Mouse (Mus musculus): ENCODE results near the gene Bean1. TPM values are rescaled to one million over a fixed set of nuclear protein-coding genes. Genes with fewer than 3 reads are reported as not detected.

Gene Bean1
- polyA plus RNA-seq, 1 experiment from 2014 or later: 1.4 TPM

GRCm38 (mm10) chr8:104175848-104176527 is 5.7 kb downstream of the Bean1 start:
- Histone ChIP-seq H3K4me1 (peaks cover 3% of the 10 kb centered on the region; the same call in 1 of the 2 replicates), H3K36me3 (no peaks in the 10 kb centered on the region), H3K4me2 (no peak overlapping the region), H3K27ac (no peak overlapping the region), H3K4me3 (no peak overlapping the region), H3K9ac (no peak overlapping the region), H3K27me3 (peaks cover 32% of the 10 kb centered on the region), H3K9me3 (no peaks in the 10 kb centered on the region)
- 69% methylated on average over 8 of the region's 8 CpGs for WGBS
- 0 out of 2 replicates have a peak, but pooled peaks have one; percentile 53 for ATAC-seq (ENCODE audit: insufficient number of reproducible peaks, insufficient read depth, low FRiP score, low TSS enrichment, low read depth)

GRCm38 (mm10) chr8:104177054-104177453 is 6.8 kb downstream of the Bean1 start:
- no peaks in the 10 kb centered on the region for H3K9me3 ChIP-seq
- no peaks in the 10 kb centered on the region for H3K36me3 ChIP-seq
- H3K27me3 ChIP-seq: peaks cover 21% of the 10 kb centered on the region
- H3K27ac ChIP-seq: no peak overlapping the region
- 64% methylated on average over 4 of the region's 4 CpGs for WGBS
- no peak overlapping the region for H3K4me2 ChIP-seq
- no peaks in the 10 kb centered on the region for H3K4me1 ChIP-seq
- no peak overlapping the region for H3K4me3 ChIP-seq
- no peak overlapping the region for H3K9ac ChIP-seq
- ATAC-seq (ENCODE audit: insufficient number of reproducible peaks, insufficient read depth, low FRiP score, low TSS enrichment, low read depth): no peak

DNA sequence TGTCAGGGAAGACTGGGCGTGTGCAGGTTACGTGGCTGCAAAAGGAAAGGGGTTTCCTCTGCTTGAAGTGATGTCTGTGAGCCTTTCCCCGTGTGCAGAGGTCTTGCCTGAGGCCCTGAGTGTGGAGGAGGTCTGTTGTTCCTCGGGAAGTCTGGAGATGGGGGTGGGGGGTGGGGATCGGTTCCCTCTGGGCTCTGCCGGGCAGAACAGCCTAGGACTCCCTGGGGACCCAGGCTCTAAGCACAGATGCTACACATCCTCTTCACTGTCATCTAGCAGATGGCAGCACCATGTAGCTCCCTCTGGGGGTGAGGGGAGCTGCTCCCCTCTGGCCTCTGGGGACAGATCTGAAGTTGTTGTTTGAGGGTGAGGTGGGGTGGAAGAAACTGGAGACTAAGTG is 14.7 kb downstream of the Bean1 start:
- H3K9ac ChIP-seq: no peak overlapping the region
- no peaks in the 10 kb centered on the region for H3K27me3 ChIP-seq
- 0 out of 2 replicates have a peak, but pooled peaks cover 3% of the 10 kb centered on the region for H3K4me1 ChIP-seq
- no peak overlapping the region for H3K4me3 ChIP-seq
- H3K36me3 ChIP-seq: no peaks in the 10 kb centered on the region
- no peak overlapping the region for H3K27ac ChIP-seq
- no peaks in the 10 kb centered on the region for H3K9me3 ChIP-seq
- no peak overlapping the region for H3K4me2 ChIP-seq
- WGBS: 14% methylated on average over 6 of the region's 6 CpGs
- no peak for ATAC-seq (ENCODE audit: insufficient number of reproducible peaks, insufficient read depth, low FRiP score, low TSS enrichment, low read depth)

- ATAC-seq (ENCODE audit: insufficient number of reproducible peaks, insufficient read depth, low FRiP score, low TSS enrichment, low read depth): no peak
- no peak overlapping the region for H3K27ac ChIP-seq
- H3K4me2 ChIP-seq: no peak overlapping the region
- H3K9me3 ChIP-seq: no peaks in the 10 kb centered on the region
- H3K4me3 ChIP-seq: no peak overlapping the region
- 89% methylated on average over 4 of the region's 4 CpGs for WGBS
- no peak overlapping the region for H3K9ac ChIP-seq
- H3K36me3 ChIP-seq: no peaks in the 10 kb centered on the region
- no peaks in the 10 kb centered on the region for H3K27me3 ChIP-seq
- 0 out of 2 replicates have a peak, but pooled peaks cover 7% of the 10 kb centered on the region for H3K4me1 ChIP-seq
Measured at GRCm38 (mm10) chr8:104186827-104187226, 16.6 kb downstream of the Bean1 start.

DNA sequence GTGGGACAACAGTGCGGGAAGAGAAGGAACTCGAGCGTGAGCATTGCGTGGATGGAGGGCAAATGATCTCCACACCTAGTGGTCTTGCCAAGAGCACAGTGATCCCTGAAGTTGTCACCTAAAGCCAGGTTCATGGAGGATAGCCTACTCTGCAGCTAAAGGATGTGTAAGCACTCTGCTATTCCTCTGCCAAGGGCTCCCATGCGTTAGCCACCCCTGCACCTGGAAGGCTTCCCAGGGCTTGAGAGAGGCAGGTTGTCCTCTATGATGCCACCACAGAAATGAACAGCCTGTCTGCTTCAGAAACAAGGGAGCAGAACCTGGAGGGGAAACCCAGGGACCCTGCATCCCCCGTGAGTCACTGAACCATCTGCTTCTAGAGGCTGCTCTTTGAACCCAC is 17.4 kb downstream of the Bean1 start:
- Histone ChIP-seq H3K9ac (no peak overlapping the region), H3K4me3 (no peak overlapping the region), H3K9me3 (no peaks in the 10 kb centered on the region), H3K4me1 (0 out of 2 replicates have a peak, but pooled peaks cover 7% of the 10 kb centered on the region), H3K27me3 (no peaks in the 10 kb centered on the region), H3K27ac (no peak overlapping the region), H3K4me2 (no peak overlapping the region), H3K36me3 (no peaks in the 10 kb centered on the region)
- WGBS: 87% methylated on average over 6 of the region's 6 CpGs
- ATAC-seq (ENCODE audit: insufficient number of reproducible peaks, insufficient read depth, low FRiP score, low TSS enrichment, low read depth): no peak

GRCm38 (mm10) chr8:104188459-104188858 is 18.2 kb downstream of the Bean1 start:
- 0 out of 2 replicates have a peak, but pooled peaks cover 7% of the 10 kb centered on the region for H3K4me1 ChIP-seq
- H3K27ac ChIP-seq: no peak overlapping the region
- WGBS: 65% methylated on average over 5 of the region's 5 CpGs
- no peaks in the 10 kb centered on the region for H3K27me3 ChIP-seq
- H3K36me3 ChIP-seq: no peaks in the 10 kb centered on the region
- no peak overlapping the region for H3K9ac ChIP-seq
- H3K9me3 ChIP-seq: no peaks in the 10 kb centered on the region
- no peak for ATAC-seq (ENCODE audit: insufficient number of reproducible peaks, insufficient read depth, low FRiP score, low TSS enrichment, low read depth)
- no peak overlapping the region for H3K4me3 ChIP-seq
- no peak overlapping the region for H3K4me2 ChIP-seq

- WGBS: 73% methylated on average over 6 of the region's 6 CpGs
- Histone ChIP-seq H3K4me2 (no peak overlapping the region), H3K4me1 (0 out of 2 replicates have a peak, but pooled peaks cover 4% of the 10 kb centered on the region), H3K9ac (no peak overlapping the region), H3K4me3 (no peak overlapping the region), H3K27me3 (no peaks in the 10 kb centered on the region), H3K9me3 (no peaks in the 10 kb centered on the region), H3K36me3 (no peaks in the 10 kb centered on the region), H3K27ac (no peak overlapping the region)
- no peak for ATAC-seq (ENCODE audit: insufficient number of reproducible peaks, insufficient read depth, low FRiP score, low TSS enrichment, low read depth)
Measured at GRCm38 (mm10) chr8:104190777-104191468, 20.7 kb downstream of the Bean1 start.

DNA sequence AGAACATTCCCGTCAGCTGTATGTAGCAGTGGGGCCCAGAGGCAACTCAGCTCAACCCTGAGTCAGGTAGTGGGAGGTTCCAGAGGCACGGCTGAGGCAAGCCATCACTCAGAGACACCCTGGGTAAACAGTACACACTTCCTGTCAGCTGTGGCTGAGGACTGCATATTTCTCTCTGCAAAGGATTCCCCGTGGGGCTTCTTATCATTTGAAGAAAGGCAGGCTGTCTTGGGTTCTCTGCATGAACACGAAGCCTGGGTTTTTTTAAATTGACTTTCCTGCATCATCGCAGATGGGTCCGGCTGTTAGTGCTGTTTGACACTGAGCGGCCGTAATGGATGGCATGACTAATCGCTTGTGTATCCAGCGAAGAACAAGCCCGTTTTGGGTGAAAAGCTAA is 21.3 kb downstream of the Bean1 start:
- WGBS: 26% methylated on average over 11 of the region's 11 CpGs
- no peak for ATAC-seq (ENCODE audit: insufficient number of reproducible peaks, insufficient read depth, low FRiP score, low TSS enrichment, low read depth)
- H3K4me3 ChIP-seq: no peak overlapping the region
- no peak overlapping the region for H3K4me2 ChIP-seq
- no peak overlapping the region for H3K27ac ChIP-seq
- H3K4me1 ChIP-seq: 0 out of 2 replicates have a peak, but pooled peaks cover 4% of the 10 kb centered on the region
- H3K9ac ChIP-seq: no peak overlapping the region
- no peaks in the 10 kb centered on the region for H3K9me3 ChIP-seq
- H3K36me3 ChIP-seq: no peaks in the 10 kb centered on the region
- no peaks in the 10 kb centered on the region for H3K27me3 ChIP-seq

GRCm38 (mm10) chr8:104199802-104200201 is 29.6 kb downstream of the Bean1 start:
- no peak for ATAC-seq (ENCODE audit: insufficient number of reproducible peaks, insufficient read depth, low FRiP score, low TSS enrichment, low read depth)
- no peak overlapping the region for H3K4me3 ChIP-seq

DNA sequence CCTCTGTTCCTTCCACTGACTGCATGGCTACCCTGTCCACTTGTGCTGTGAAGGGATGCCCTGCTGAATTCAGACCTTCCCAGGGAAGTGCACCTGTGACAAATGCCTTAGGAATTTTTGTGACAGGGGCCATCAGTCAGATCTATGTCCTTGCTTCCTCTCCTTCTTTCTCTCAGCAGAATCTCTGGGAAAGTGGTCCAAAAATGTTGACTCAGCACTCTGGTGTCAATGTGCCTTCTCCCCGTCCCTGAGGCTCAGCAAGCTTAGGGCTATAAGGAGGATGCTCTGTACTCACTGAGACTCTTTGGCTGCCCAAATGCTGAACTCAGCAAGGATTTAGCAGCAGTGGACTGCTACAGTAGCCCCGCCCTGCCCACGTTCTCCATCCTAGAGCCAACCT is 31.4 kb downstream of the Bean1 start:
- no peaks in the 10 kb centered on the region for H3K36me3 ChIP-seq
- H3K4me3 ChIP-seq: no peak overlapping the region
- no peak overlapping the region for H3K4me2 ChIP-seq
- no peak overlapping the region for H3K9ac ChIP-seq
- H3K27ac ChIP-seq: no peak overlapping the region
- ATAC-seq (ENCODE audit: insufficient number of reproducible peaks, insufficient read depth, low FRiP score, low TSS enrichment, low read depth): no peak
- H3K4me1 ChIP-seq: no peaks in the 10 kb centered on the region
- no peaks in the 10 kb centered on the region for H3K27me3 ChIP-seq
- no peaks in the 10 kb centered on the region for H3K9me3 ChIP-seq
- 76% methylated on average over 3 of the region's 3 CpGs for WGBS

More at GRCm38 (mm10) chr8:104199802-104200201, 29.6 kb downstream of the Bean1 start:
- WGBS: 78% methylated on average over 5 of the region's 5 CpGs
- no peaks in the 10 kb centered on the region for H3K27me3 ChIP-seq
- H3K27ac ChIP-seq: no peak overlapping the region
- no peak overlapping the region for H3K9ac ChIP-seq
- no peaks in the 10 kb centered on the region for H3K4me1 ChIP-seq
- no peak overlapping the region for H3K4me2 ChIP-seq
- H3K36me3 ChIP-seq: no peaks in the 10 kb centered on the region
- no peaks in the 10 kb centered on the region for H3K9me3 ChIP-seq

DNA sequence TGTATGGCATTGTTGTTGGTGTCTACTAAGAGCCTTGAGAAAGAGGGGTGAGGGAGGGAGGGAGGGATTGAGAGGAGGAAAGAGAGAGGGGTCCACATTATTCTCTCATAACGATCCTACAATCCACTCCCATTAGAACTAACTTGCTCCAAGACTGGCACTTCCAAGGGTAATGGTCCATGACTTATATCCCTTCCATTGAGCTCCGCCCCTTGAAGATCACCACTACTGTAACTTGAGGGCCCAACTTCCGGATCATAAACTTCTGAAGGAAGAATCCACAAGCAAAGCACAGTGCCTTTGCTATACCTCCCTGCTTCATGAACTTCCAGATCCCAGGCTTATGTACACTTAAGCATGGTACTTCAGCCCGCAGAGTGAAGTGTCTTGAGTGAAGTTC is 32.1 kb downstream of the Bean1 start:
- no peak overlapping the region for H3K27ac ChIP-seq
- H3K9me3 ChIP-seq: no peaks in the 10 kb centered on the region
- no peaks in the 10 kb centered on the region for H3K27me3 ChIP-seq
- no peak overlapping the region for H3K4me3 ChIP-seq
- no peaks in the 10 kb centered on the region for H3K36me3 ChIP-seq
- H3K4me1 ChIP-seq: no peaks in the 10 kb centered on the region
- H3K9ac ChIP-seq: no peak overlapping the region
- WGBS: 93% methylated on average over 4 of the region's 4 CpGs
- no peak for ATAC-seq (ENCODE audit: insufficient number of reproducible peaks, insufficient read depth, low FRiP score, low TSS enrichment, low read depth)
- H3K4me2 ChIP-seq: no peak overlapping the region

GRCm38 (mm10) chr8:104205292-104205691 is 35.0 kb downstream of the Bean1 start:
- Histone ChIP-seq H3K4me2 (no peak overlapping the region), H3K36me3 (no peaks in the 10 kb centered on the region), H3K27ac (no peak overlapping the region), H3K9me3 (no peaks in the 10 kb centered on the region), H3K4me1 (no peaks in the 10 kb centered on the region), H3K4me3 (no peak overlapping the region), H3K27me3 (no peaks in the 10 kb centered on the region), H3K9ac (no peak overlapping the region)
- WGBS: 63% methylated on average over 3 of the region's 3 CpGs
- no peak for ATAC-seq (ENCODE audit: insufficient number of reproducible peaks, insufficient read depth, low FRiP score, low TSS enrichment, low read depth)
